Mouse (Mus musculus) layer of hippocampus, adult 2 months (tissue): Measurements from ENCODE around the gene Bcap31. TPM values are rescaled to one million over a fixed set of nuclear protein-coding genes. Genes with fewer than 3 reads are reported as not detected.
A peak's percentile ranks its signal among the peaks of the same experiment; 100 is the strongest.
"Not testable (repeated sequence)": the region's sequence is repeated elsewhere in the genome, so short reads cannot be mapped to it uniquely, and the experiment has no call there.

ENCODE experiments used
- DNase-seq, 2 experiments: peaks; one replicate each; pipeline ENCODE4 v3.0.0; 2022; ENCODE audit warnings: low spot score in 2 of 2
- H3K27ac ChIP-seq: fragments of 200-600 bp; 2 replicates; pipeline ENCODE4 v1.8.1; 2022
- H3K4me3 ChIP-seq: fragments of 200-600 bp; 2 replicates; pipeline ENCODE4 v1.8.1; 2022; ENCODE audit warnings: mild to moderate bottlenecking
- CTCF ChIP-seq: fragments of 200-600 bp; conservative IDR thresholded peaks from 2 replicates; pipeline ENCODE4 v1.8.1; 2022; ENCODE audit warnings: antibody characterized with exemption, mild to moderate bottlenecking, moderate library complexity
- long read RNA-seq, 2 experiments: library from polyadenylated mRNA; stranded (forward); transcript quantifications; one replicate each; pipeline ENCODE4 v2.0.0; 2021; ENCODE audit warnings: borderline mapping rate in 2 of 2
- total RNA-seq, 2 experiments: library from RNA; stranded (reverse); gene quantifications; 2 replicates each; pipeline ENCODE4 v1.2.3; 2021

Bcap31 gene
- total RNA-seq = 10 to 100 TPM; 72.3 to 77.8 TPM
- long read RNA-seq, experiment 1, transcript Bcap31-201 (8 exons, 1,219 nt) = major isoform, 39 of 45 reads
- long read RNA-seq, experiment 1, partial matches to known transcripts = 4 of 45 reads
- long read RNA-seq, experiment 1, other reads (novel, unspliced or antisense) = 2 of 45 reads
- long read RNA-seq, experiment 2, transcript Bcap31-201 (8 exons, 1,219 nt) = major isoform, 68 of 73 reads
- long read RNA-seq, experiment 2, partial matches to known transcripts = 3 of 73 reads
- long read RNA-seq, experiment 2, other reads (novel, unspliced or antisense) = 2 of 73 reads

GRCm38 (mm10) chrX:73716109-73716661 is at the start of gene Bcap31, which contains the start of gene Abcd1:
Bcap31 (minus strand) TSS chrX:73716175.
Abcd1 (plus strand) TSS chrX:73716597.
- H3K27ac ChIP-seq = peak within 1 kb of the TSS; percentile 91
- peak; percentile 87 to 91 for DNase-seq
- 0 out of 2 replicates have a peak, but pooled peaks have one; percentile 4 for TF ChIP-seq CTCF
- peak within 1 kb of the TSS; percentile 59 for H3K4me3 ChIP-seq

GRCm38 (mm10) chrX:73765311-73765710 is 49.3 kb upstream of the Bcap31 start:
- DNase-seq = no peak
- H3K27ac ChIP-seq = no peak overlapping the region
- H3K4me3 ChIP-seq = no peak overlapping the region
- TF ChIP-seq CTCF = no peak

- no peak for TF ChIP-seq CTCF
- H3K27ac ChIP-seq = peak overlapping the region; percentile 58; the same call in 1 of the 2 replicates
- peak in 1 of 2 experiments; percentile 9 for DNase-seq
Measured at GRCm38 (mm10) chrX:73758611-73759290, 42.8 kb upstream of the Bcap31 start.

GRCm38 (mm10) chrX:73756334-73757140 is 40.6 kb upstream of the Bcap31 start, which contains the start of gene Plxnb3:
Plxnb3 (plus strand) TSS chrX:73757090.
- TF ChIP-seq CTCF = no peak
- peak within 1 kb of the TSS; percentile 62 for H3K27ac ChIP-seq
- peak within 1 kb of the TSS; percentile 22 for H3K4me3 ChIP-seq
- peak in 1 of 2 experiments; percentile 48 for DNase-seq

More at GRCm38 (mm10) chrX:73758611-73759290, 42.8 kb upstream of the Bcap31 start:
- H3K4me3 ChIP-seq = no peak overlapping the region

- no peak for DNase-seq
- no peak overlapping the region for H3K27ac ChIP-seq
- no peak for TF ChIP-seq CTCF
- no peak overlapping the region for H3K4me3 ChIP-seq
Measured at GRCm38 (mm10) chrX:73748977-73749376, 33.0 kb upstream of the Bcap31 start.

- TF ChIP-seq CTCF = no peak
- Histone ChIP-seq H3K4me3 (no peak overlapping the region), H3K27ac (no peak overlapping the region)
- no peak for DNase-seq
Measured at GRCm38 (mm10) chrX:73744774-73745481, 29.0 kb upstream of the Bcap31 start.

GRCm38 (mm10) chrX:73739841-73740240 is 23.9 kb upstream of the Bcap31 start:
- not testable (repeated sequence) for H3K4me3 ChIP-seq, H3K27ac ChIP-seq, DNase-seq

GRCm38 (mm10) chrX:73739151-73739550 is 23.2 kb upstream of the Bcap31 start:
- no peak overlapping the region for H3K27ac ChIP-seq
- no peak for DNase-seq
- no peak overlapping the region for H3K4me3 ChIP-seq
- TF ChIP-seq CTCF = no peak

GRCm38 (mm10) chrX:73738155-73738554 is 22.2 kb upstream of the Bcap31 start:
- Histone ChIP-seq H3K27ac (no peak overlapping the region), H3K4me3 (no peak overlapping the region)
- TF ChIP-seq CTCF = peak; percentile 59
- DNase-seq = no peak

- DNase-seq = no peak
- H3K4me3 ChIP-seq = no peak overlapping the region
- H3K27ac ChIP-seq = no peak overlapping the region
- TF ChIP-seq CTCF = no peak
Measured at GRCm38 (mm10) chrX:73730908-73731307, 14.9 kb upstream of the Bcap31 start.

- no peak for TF ChIP-seq CTCF
- Histone ChIP-seq H3K4me3 (no peak overlapping the region; the same call in 1 of the 2 replicates), H3K27ac (peak overlapping the region; percentile 36; the same call in 1 of the 2 replicates)
- DNase-seq = no peak
Measured at GRCm38 (mm10) chrX:73718686-73719362, 2.8 kb upstream of the Bcap31 start.
